ENCODE assay signal across 8 mouse cellular contexts in the genomic region with DNA sequence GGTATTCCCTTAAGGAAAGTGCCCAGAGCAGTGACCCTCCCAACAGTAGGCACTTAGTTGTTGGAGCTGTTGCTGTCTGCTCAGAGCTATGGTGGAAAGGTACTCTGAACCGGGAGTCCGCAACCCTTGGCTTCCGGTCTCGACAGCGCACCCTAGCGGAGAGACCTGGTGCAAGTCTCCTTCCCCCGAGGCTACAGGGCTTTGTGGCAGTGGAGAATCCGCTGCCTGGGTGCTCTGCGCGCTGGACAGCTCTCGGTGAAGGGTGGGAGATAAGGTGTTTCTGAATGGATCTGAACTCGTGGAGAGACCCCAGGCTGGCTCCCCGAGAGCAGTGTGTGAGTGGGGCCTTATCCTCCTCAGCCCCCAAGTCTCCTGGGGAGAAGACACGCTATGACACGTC. TPM values are rescaled to one million over a fixed set of nuclear protein-coding genes. Genes with fewer than 3 reads are reported as not detected.
DNase-seq lines count a peak whose midpoint lies in the region; ATAC-seq and TF ChIP-seq lines count a peak whose summit lies in the region.

No protein-coding gene starts in this region.

- peak; percentile 83 for TF ChIP-seq CTCF in brain, embryonic 14.5 days (IDR thresholded peaks at IDR 0.05; ENCODE audit: borderline replicate concordance, extremely low read depth, insufficient read depth, insufficient read length)

- H3K36me3 ChIP-seq in heart, embryonic 13.5 days = peaks cover 9% of the 10 kb centered on the region; the same call in 1 of the 2 replicates
- H3K36me3 ChIP-seq in kidney, embryonic 16.5 days (ENCODE audit: insufficient read depth, low read length) = 0 out of 2 replicates have a peak, but pooled peaks cover 4% of the 10 kb centered on the region
- peaks cover 96% of the 10 kb centered on the region for H3K36me3 ChIP-seq in liver, embryonic 12.5 days
- peaks cover 2% of the 10 kb centered on the region; the same call in 1 of the 2 replicates for H3K36me3 ChIP-seq in splenic B cell, adult 2 months (ENCODE audit: control insufficient read depth, insufficient read depth, low read length, poor library complexity, severe bottlenecking)

- 3% methylated on average over 15 of the region's 15 CpGs for WGBS in heart, embryonic 13.5 days
- 8% methylated on average over 15 of the region's 15 CpGs for WGBS in kidney, embryonic 16.5 days
- 6% methylated on average over 15 of the region's 15 CpGs for WGBS in liver, embryonic 12.5 days (ENCODE audit: insufficient replicate concordance)

- H3K9me3 ChIP-seq in heart, embryonic 13.5 days = no peaks in the 10 kb centered on the region
- no peaks in the 10 kb centered on the region for H3K9me3 ChIP-seq in kidney, embryonic 16.5 days (ENCODE audit: low read length)
- no peaks in the 10 kb centered on the region for H3K9me3 ChIP-seq in liver, embryonic 12.5 days (replicated peaks)

- H3K27me3 ChIP-seq in heart, embryonic 13.5 days (replicated peaks) = no peaks in the 10 kb centered on the region
- H3K27me3 ChIP-seq in kidney, embryonic 16.5 days (ENCODE audit: insufficient read depth, low read length) = no peaks in the 10 kb centered on the region
- H3K27me3 ChIP-seq in liver, embryonic 12.5 days (replicated peaks) = no peaks in the 10 kb centered on the region
- H3K27me3 ChIP-seq in splenic B cell, adult 2 months (ENCODE audit: control insufficient read depth, insufficient read depth, low read length, poor library complexity, severe bottlenecking) = no peaks in the 10 kb centered on the region

- peak overlapping the region; percentile 74 for H3K9ac ChIP-seq in heart, embryonic 13.5 days
- peak overlapping the region; percentile 45 for H3K9ac ChIP-seq in kidney, embryonic 16.5 days (replicated peaks; ENCODE audit: low read length)
- H3K9ac ChIP-seq in liver, embryonic 12.5 days = peak overlapping the region; percentile 100

- TF ChIP-seq POLR2A in brain, embryonic 14.5 days (IDR thresholded peaks at IDR 0.05; ENCODE audit: borderline replicate concordance, extremely low read depth, insufficient read depth, insufficient read length, poor library complexity, severe bottlenecking) = no peak

- DNase-seq in CD4-positive helper T cell, adult 2 months (ENCODE audit: low read depth, low spot score) = peak; percentile 92
- DNase-seq in brain, embryonic 14.5 days (ENCODE audit: low read depth) = peak; percentile 79
- DNase-seq in naive thymus-derived CD4-positive, alpha-beta T cell, adult 2 months (ENCODE audit: low read depth) = peak; percentile 96
- DNase-seq in splenic B cell, adult 2 months (ENCODE audit: low read depth, low spot score) = peak; percentile 94

- peaks cover 67% of the 10 kb centered on the region for H3K4me1 ChIP-seq in heart, embryonic 13.5 days
- H3K4me1 ChIP-seq in kidney, embryonic 16.5 days (ENCODE audit: insufficient read depth, low read length) = peaks cover 44% of the 10 kb centered on the region
- peaks cover 87% of the 10 kb centered on the region for H3K4me1 ChIP-seq in liver, embryonic 12.5 days

- peak overlapping the region; percentile 84 for H3K27ac ChIP-seq in heart, embryonic 13.5 days (replicated peaks)
- peak overlapping the region; percentile 43 for H3K27ac ChIP-seq in kidney, embryonic 16.5 days (ENCODE audit: low read length)
- H3K27ac ChIP-seq in liver, embryonic 12.5 days = peak overlapping the region; percentile 99

- H3K4me2 ChIP-seq in heart, embryonic 13.5 days = peak overlapping the region; percentile 71
- H3K4me2 ChIP-seq in kidney, embryonic 16.5 days (replicated peaks; ENCODE audit: low read depth, low read length) = peak overlapping the region; percentile 54
- peak overlapping the region; percentile 91 for H3K4me2 ChIP-seq in liver, embryonic 12.5 days

- H3K4me3 ChIP-seq in heart, embryonic 13.5 days = peak overlapping the region; percentile 50
- peak overlapping the region; percentile 37 for H3K4me3 ChIP-seq in kidney, embryonic 16.5 days (ENCODE audit: low read length)
- peak overlapping the region; percentile 84 for H3K4me3 ChIP-seq in liver, embryonic 12.5 days

- ATAC-seq in erythroid progenitor cell, adult 5-6 weeks (replicated peaks; ENCODE audit: low FRiP score, poor library complexity, severe bottlenecking) = peak; percentile 54
- ATAC-seq in heart, embryonic 13.5 days (ENCODE audit: extremely low read depth, insufficient number of reproducible peaks, low FRiP score, low TSS enrichment) = peak; percentile 33; the same call in 1 of the 2 replicates
- peak; percentile 43 for ATAC-seq in kidney, embryonic 16.5 days (ENCODE audit: low FRiP score, low TSS enrichment)
- ATAC-seq in liver, embryonic 12.5 days = peak; percentile 50

RNA-seq across cellular contexts. Expression of gene E2f2, which starts 7.8 kb away (rescaled TPM):
- polyA plus RNA-seq in brain, embryonic 14.5 days (2012; rRNA removed) = 3.5 and 5.1 TPM in 2 replicates
- total RNA-seq in erythroid progenitor cell, adult 5-6 weeks (2015; ENCODE audit: low replicate concordance) = 276 and 287 TPM in 2 replicates
- total RNA-seq in erythroid progenitor cell, adult 5-6 weeks (2017; ENCODE audit: low replicate concordance) = 288 and 298 TPM in 2 replicates
- 6.2 and 6.6 TPM in 2 replicates for polyA plus RNA-seq in heart, embryonic 13.5 days (2015; fragmentation: Nextera tagmentation; extraction: Ambion mirVana)
- polyA plus RNA-seq in kidney, embryonic 16.5 days (2015; fragmentation: Nextera tagmentation; extraction: Ambion mirVana) = 7.3 and 8.3 TPM in 2 replicates
- 63.4 and 69.1 TPM in 2 replicates for polyA plus RNA-seq in liver, embryonic 12.5 days (2016; fragmentation: Nextera tagmentation; extraction: Ambion mirVana)

RNA-seq across cellular contexts. Expression of gene Asap3, which starts 26.2 kb away (rescaled TPM):
- polyA plus RNA-seq in brain, embryonic 14.5 days (2012; rRNA removed) = 4.2 and 6.2 TPM in 2 replicates
- total RNA-seq in erythroid progenitor cell, adult 5-6 weeks (2015; ENCODE audit: low replicate concordance) = not detected in 2 replicates
- 0.53 and 0.90 TPM in 2 replicates for total RNA-seq in erythroid progenitor cell, adult 5-6 weeks (2017; ENCODE audit: low replicate concordance)
- polyA plus RNA-seq in heart, embryonic 13.5 days (2015; fragmentation: Nextera tagmentation; extraction: Ambion mirVana) = 2.6 and 3.4 TPM in 2 replicates
- 5.8 and 6.0 TPM in 2 replicates for polyA plus RNA-seq in kidney, embryonic 16.5 days (2015; fragmentation: Nextera tagmentation; extraction: Ambion mirVana)
- polyA plus RNA-seq in liver, embryonic 12.5 days (2016; fragmentation: Nextera tagmentation; extraction: Ambion mirVana) = 1.5 and 1.9 TPM in 2 replicates

RNA-seq across cellular contexts. Expression of gene Id3, which starts 36.7 kb away (rescaled TPM):
- polyA plus RNA-seq in brain, embryonic 14.5 days (2012; rRNA removed) = 105 and 107 TPM in 2 replicates
- total RNA-seq in erythroid progenitor cell, adult 5-6 weeks (2015; ENCODE audit: low replicate concordance) = 14.7 TPM in 1 of 2 replicates, not detected in the other
- 2.7 TPM in 1 of 2 replicates, not detected in the other for total RNA-seq in erythroid progenitor cell, adult 5-6 weeks (2017; ENCODE audit: low replicate concordance)
- polyA plus RNA-seq in heart, embryonic 13.5 days (2015; fragmentation: Nextera tagmentation; extraction: Ambion mirVana) = 288 and 305 TPM in 2 replicates
- 953 and 999 TPM in 2 replicates for polyA plus RNA-seq in kidney, embryonic 16.5 days (2015; fragmentation: Nextera tagmentation; extraction: Ambion mirVana)
- polyA plus RNA-seq in liver, embryonic 12.5 days (2016; fragmentation: Nextera tagmentation; extraction: Ambion mirVana) = 80.9 and 88.1 TPM in 2 replicates

Comparison
In these comparisons a context has a peak if more than half of its experiments do, and no peak if none do; other contexts are left out.
1. Peak in every context shown above with its lines: DNase-seq, ATAC-seq, H3K4me3 ChIP-seq and H3K27ac ChIP-seq.
2. H3K27ac ChIP-seq: peak in every context shown above with its lines; median percentile 99 in liver, embryonic 12.5 days; 84 in heart, embryonic 13.5 days; 43 in kidney, embryonic 16.5 days.
3. H3K9ac ChIP-seq: peak in every context shown above with its lines; median percentile 100 in liver, embryonic 12.5 days; 74 in heart, embryonic 13.5 days; 45 in kidney, embryonic 16.5 days.